Mouse (Mus musculus) gastrocnemius, postnatal 25 days (tissue): ENCODE data around the gene Csdc2. TPM values are rescaled to one million over a fixed set of nuclear protein-coding genes. Genes with fewer than 3 reads are reported as not detected.

Experiments used
- DNase-seq: peaks from one replicate; pipeline ENCODE4 v3.0.0; 2022
- total RNA-seq, 2 experiments: library from RNA; stranded (reverse); gene quantifications; 1 replicate in 1 of 2; 2 replicates in 1 of 2; pipeline ENCODE4 v1.2.3; 2021

Csdc2 gene
- total RNA-seq, 2 experiments from 2014 or later = 1.8 to 2.6 TPM

DNA sequence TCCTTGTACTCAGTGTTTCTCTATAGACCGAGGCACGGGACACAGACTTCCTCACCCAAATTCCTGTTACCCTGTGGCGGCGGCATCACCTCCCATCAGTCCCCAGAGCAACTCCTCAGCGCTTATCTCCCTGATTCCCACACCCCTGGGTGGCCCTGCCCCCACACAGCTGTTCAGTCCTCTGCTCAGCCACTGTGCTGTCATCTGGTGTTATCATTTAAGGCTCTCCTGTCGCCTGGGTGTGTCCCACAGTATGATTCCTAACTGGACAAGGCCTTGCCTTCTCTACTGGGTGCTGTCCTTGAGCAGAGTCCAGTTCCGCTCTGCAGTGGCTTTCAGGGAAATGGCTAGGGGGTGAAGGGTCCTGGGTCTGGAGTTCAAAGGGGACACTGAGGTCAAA lies 54.0 kb downstream of the Csdc2 start:
- DNase-seq = peak; percentile 9

- no peak for DNase-seq
Observed at GRCm38 (mm10) chr15:81993992-81994391, 57.4 kb downstream of the Csdc2 start.

Other genes starting within 250 kb of the Csdc2 start
- 1 to 10 TPM in 1 of 2 experiments, under 1 TPM in 1; 0.70 to 1.2 TPM for gene Chadl, start 239.5 kb upstream of the Csdc2 start, total RNA-seq
- gene Zc3h7b, start 191.7 kb upstream of the Csdc2 start, total RNA-seq = 10 to 100 TPM; 29.1 to 29.5 TPM
- 10 to 100 TPM; 18.7 to 23.1 TPM for gene Rangap1, start 191.2 kb upstream of the Csdc2 start, total RNA-seq
- gene Tef, start 134.3 kb upstream of the Csdc2 start, total RNA-seq = 100 to 1,000 TPM; 113 to 168 TPM
- gene Tob2, start 78.0 kb upstream of the Csdc2 start, total RNA-seq = 10 to 100 TPM; 47.4 to 85.8 TPM
- gene Phf5a, start 64.8 kb upstream of the Csdc2 start, total RNA-seq = 10 to 100 TPM; 35.3 to 40.3 TPM
- gene Aco2, start 64.5 kb upstream of the Csdc2 start, total RNA-seq = 1,000 to 10,000 TPM; 1,158 to 1,247 TPM
- gene Polr3h, start 10.5 kb upstream of the Csdc2 start, total RNA-seq = 1 to 10 TPM; 5.9 to 6.3 TPM
- 10 to 100 TPM; 11.9 to 21.6 TPM for gene Pmm1, start 24.2 kb downstream of the Csdc2 start, total RNA-seq
- not detected for gene 1700029P11Rik, start 43.8 kb downstream of the Csdc2 start, total RNA-seq
- 10 to 100 TPM; 20.8 to 24.9 TPM for gene Xrcc6, start 51.1 kb downstream of the Csdc2 start, total RNA-seq
- gene Desi1, start 97.1 kb downstream of the Csdc2 start, total RNA-seq = 10 to 100 TPM; 19.0 to 25.7 TPM
- 10 to 100 TPM; 44.6 to 48.5 TPM for gene Snu13, start 110.8 kb downstream of the Csdc2 start, total RNA-seq
- gene 4930407I10Rik, start 122.4 kb downstream of the Csdc2 start, total RNA-seq = not detected
- under 1 TPM; 0.08 to 0.24 TPM for gene Mei1, start 133.2 kb downstream of the Csdc2 start, total RNA-seq
- gene Ccdc134, start 191.2 kb downstream of the Csdc2 start, total RNA-seq = 10 to 100 TPM in 1 of 2 experiments, 1 to 10 TPM in 1; 8.0 to 16.5 TPM
- 10 to 100 TPM; 12.1 to 14.1 TPM for gene Srebf2, start 210.4 kb downstream of the Csdc2 start, total RNA-seq